Mouse (Mus musculus) heart, postnatal 0 days (tissue): ENCODE data around the gene Sgcg.

Experiments
- CTCF ChIP-seq: IDR thresholded peaks from 2 replicates; pipeline ENCODE4 v1.5.1; 2016; ENCODE audit warnings: antibody characterized with exemption, control low read depth, low read depth
- EP300 ChIP-seq: IDR thresholded peaks from 2 replicates; pipeline ENCODE4 v1.6.1; 2016; ENCODE audit warnings: antibody characterized with exemption, low read depth

DNA sequence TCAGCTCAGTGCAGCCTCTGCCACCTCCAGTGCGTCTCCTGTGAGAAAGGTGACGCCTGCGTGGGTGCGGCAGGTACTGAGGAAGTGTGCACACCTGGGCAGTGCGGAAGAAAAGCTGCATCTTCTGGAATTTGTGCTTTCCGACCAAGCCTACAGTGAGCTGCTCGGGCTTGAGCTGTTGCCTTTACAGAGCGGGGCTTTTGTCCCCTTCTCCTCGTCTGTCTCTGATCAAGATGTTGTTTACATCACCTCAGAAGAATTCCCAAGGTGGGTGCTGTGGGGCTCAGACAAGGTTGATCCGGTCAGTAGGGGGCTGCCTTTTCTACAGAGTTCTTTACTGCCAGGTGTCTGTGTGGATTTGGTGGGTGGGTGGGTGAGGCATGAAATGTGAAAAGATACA lies 66.0 kb downstream of the Sgcg start:
- TF ChIP-seq CTCF (no peak), EP300 (no peak)
